Mouse (Mus musculus) spleen, postnatal 4 days (tissue): ENCODE results near the gene Tapbpl.

Experiments used
- DNase-seq, 2 experiments: peaks; one replicate each; pipeline ENCODE4 v3.0.0; 2022; ENCODE audit warnings: low spot score in 2 of 2

The Tapbpl gene

GRCm38 (mm10) chr6:125239547-125239946, 7.9 kb upstream of the Tapbpl start:
- DNase-seq = no peak

DNA sequence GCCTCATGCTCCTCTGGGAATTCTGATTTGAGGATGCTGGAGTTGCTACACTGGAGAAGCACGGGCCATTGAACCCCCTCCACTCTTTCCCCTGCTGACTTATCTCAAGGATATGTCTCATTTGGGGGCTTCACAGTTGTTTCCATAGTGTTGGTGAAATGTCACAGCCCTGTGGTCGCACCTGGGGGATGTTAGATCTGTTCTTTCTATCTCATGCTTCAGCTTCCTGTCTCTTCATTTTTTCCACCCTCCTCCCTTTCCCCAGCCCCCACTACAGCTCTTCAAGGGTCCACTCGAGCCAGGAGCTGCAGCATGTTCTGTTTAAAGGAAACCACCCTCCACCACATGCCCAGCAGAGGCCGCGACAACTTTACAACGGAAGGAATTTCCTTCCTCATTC, 6.7 kb upstream of the Tapbpl start:
- no peak for DNase-seq

DNA sequence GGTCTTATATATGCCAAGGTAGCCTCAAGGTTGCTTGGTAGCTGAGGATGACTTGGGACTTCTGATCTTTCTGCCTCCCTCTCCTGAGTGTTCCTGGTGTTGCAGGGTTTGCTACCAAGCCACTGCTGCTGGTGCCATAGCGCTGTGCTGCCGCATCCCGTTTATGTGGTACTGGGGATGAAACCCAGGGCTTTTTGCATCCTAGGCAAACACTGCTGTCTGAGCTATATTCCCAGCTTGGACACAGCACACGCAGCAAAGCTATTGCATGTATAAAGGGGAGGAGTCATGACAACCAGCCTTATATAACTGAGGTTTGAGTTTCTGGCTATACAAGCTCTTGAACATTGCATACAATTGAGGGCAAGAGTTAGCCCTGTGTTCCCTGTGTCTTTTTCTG, 5.8 kb upstream of the Tapbpl start:
- no peak for DNase-seq

GRCm38 (mm10) chr6:125236782-125237181, 5.1 kb upstream of the Tapbpl start, which contains the start of gene Cd27:
Gene Cd27 (minus strand): TSS chr6:125237010.
- DNase-seq = peak in 1 of 2 experiments; percentile 61

- DNase-seq = no peak
Measured at GRCm38 (mm10) chr6:125236341-125236740, 4.7 kb upstream of the Tapbpl start.

DNA sequence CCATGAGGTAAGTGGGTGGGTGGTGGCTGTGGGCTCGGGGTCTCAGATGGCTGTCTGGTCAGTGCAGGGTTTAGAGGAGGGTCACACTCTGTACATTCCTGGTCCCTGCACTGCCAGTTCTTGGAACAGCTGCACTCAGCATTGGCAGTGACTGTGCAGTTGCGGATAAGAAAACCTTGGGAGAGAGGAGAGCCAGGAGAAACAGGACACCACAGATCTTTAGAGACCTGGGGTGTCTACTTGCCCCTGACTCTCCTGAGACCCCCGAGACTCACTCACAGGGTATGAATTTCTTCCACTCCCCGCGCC, 2.8 kb upstream of the Tapbpl start:
- no peak for DNase-seq

- no peak for DNase-seq
Measured at GRCm38 (mm10) chr6:125233816-125234519, 2.3 kb upstream of the Tapbpl start.

DNA sequence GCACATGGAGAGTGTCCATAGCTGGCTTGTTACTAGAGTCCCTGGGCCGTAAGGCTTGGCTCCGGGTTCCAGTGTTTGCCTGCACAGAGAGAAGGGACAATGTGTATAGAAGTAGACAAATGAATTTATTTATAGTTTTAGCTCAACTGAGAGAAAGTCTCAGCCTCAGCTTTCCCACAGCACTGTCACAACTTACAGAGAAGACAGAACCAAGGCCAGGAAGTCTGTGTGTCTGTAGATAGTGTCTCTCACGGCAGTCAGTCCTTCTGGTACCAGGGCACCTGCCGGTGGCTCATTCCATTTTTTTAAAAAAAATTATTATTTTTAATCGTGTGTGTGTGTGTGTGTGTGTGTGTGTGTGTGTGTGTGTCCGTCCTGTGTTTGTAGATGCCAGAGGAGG, 856 bp upstream of the Tapbpl start:
- DNase-seq = no peak

DNA sequence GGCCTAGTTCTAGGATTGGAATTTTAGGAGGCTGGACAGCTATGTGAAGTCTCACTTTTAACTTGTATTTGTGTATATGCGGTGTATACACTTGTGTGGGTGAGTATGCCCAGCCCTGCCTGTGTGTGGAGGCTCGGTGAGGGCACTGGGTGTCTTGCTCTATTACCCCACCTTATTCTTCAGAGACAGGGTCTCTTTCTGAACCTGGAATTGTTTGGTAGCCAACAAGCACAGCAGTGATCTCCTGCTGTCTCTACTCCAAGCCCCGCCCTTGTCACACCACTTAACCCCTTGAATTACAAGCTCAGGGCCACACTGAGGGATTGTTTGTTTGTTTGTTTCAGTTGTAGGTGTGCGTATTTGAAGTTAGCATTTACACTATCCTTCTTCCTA, 381 bp upstream of the Tapbpl start:
- DNase-seq = no peak

GRCm38 (mm10) chr6:125230571-125230970, 1.1 kb downstream of the Tapbpl start:
- DNase-seq = no peak

GRCm38 (mm10) chr6:125225518-125226115, 6.0 kb downstream of the Tapbpl start:
- DNase-seq = no peak

DNA sequence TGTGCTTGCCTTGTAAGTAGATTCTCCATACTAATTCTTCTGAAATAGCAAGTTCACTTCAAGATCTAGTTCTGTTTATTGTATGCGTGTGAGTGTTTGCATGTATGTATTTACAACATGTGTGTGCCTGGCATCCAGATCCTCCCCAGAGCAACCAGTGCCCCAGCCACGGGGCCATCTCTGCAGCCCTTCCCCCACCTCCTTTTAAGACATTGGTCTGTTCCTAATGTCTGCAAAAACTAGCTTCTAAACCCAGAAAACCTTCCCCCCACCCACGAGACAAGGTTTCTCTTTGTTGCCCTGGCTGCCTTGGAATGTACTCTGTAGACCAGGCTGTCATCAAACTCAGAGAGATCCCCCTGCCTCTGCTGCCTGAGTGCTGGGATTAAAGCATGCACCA, 9.1 kb downstream of the Tapbpl start:
- no peak for DNase-seq

DNA sequence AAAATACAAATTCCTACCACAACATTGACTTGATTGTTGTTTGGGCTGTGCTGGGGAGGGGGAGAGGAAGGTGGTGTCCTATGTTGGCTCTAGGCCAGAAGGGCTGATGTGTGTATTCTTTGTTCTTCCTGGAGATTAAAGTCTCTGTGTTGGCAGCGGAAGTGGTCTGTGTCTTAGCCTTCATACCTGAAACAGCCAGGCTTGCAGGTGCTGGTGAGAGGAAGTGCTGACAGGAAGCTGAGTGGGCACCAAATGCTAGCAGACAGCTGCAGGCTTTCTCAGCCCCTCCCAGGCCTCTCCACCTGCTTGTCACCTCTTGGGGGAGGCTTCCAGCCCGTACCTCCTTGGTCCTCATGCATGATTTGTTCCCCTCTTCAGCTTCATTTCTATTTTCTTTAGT, 9.5 kb downstream of the Tapbpl start:
- DNase-seq = peak; percentile 61 to 76

DNA sequence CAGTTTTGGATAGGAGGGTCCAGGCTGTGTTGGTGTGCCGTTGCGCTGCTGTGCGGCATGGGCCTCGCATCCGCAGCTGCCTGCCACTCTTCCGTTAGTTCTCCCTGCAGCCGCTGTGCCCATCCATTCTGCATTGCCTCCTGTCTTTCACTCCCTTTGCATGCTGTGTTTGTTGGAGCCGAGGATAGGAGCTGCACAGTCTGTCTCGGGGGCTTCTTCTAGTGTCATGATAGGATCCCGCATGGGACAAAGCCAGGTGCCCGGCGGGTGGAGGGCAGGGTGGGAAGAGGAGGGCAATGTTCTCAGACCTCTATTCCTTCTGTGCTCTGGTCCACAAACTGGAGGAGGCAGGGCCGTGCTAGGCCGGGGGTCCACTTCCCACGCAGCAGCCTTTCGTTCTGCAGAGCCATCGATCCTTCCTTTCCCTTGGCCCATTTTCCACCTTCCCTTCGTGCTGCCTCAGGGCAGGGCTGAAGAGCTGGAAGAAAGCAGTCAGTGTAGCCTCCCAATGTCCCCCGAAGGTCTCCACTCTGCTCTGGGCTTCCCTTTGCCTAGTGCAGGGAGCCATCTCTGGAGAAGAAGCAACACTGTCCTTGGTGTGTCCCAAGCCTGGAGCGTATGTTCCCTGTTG, 10.4 kb downstream of the Tapbpl start:
- no peak for DNase-seq

DNA sequence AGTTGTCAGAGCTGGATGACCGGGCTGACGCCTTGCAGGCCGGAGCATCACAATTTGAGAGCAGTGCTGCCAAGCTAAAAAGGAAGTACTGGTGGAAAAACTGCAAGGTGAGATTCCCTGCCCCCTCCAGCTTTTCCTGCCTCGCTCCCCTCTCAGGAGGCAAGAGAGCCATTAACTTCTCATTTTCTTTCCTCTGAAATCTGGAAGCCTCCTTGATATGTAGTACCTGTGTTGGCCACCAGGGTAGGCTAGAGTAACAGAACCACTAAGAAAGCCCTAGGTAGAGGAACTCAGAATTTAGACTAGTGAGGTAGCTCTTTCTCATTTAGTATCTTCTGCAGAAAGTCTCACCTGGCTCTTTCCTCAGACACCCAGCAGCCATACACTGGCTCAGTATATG, 12.7 kb downstream of the Tapbpl start:
- DNase-seq = peak; percentile 73 to 84

- DNase-seq = no peak
Measured at GRCm38 (mm10) chr6:125217899-125218298, 13.8 kb downstream of the Tapbpl start.

DNA sequence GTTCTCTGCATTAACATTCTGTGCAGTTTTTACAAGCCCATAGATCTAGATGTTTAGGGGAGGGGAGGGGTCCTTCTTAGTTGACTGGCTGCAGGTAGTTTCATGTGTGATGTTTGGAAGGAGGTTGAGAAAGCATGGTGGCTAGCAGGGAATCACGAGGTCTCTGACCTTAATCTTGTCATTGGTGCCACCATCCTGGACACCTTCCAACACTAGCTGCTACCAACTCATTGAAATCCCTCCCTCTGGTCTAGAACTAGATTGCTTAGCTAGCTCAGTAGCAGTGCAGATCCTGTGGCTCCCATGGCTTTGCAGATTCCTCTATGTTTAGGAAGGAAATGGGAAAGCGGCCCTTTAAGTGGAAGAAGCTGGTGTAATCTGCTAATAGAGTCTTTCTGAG, 14.8 kb downstream of the Tapbpl start:
- no peak for DNase-seq

- peak; percentile 91 to 94 for DNase-seq
Measured at GRCm38 (mm10) chr6:125215148-125215954, 16.3 kb downstream of the Tapbpl start, which contains the start of gene Vamp1. Gene Vamp1 (plus strand): TSS chr6:125215551.

DNA sequence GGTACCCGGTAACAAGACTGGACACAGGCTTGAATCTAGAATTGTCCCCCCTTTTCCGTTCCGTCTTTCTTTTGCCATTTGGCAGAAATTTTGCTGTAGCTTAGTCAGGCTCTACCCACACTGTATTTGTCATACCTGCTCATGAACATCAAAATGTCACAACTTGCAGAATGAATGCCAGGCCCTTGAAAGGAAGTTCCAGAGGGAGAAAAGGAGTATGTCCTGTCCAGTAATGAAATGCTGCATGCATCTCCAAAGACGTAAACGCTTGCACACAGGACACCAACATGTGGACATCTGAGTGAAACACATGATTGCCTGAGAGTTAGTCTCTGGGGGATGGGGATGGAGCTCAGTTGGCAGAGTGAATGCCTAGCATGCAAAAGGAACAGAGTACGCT, 17.9 kb downstream of the Tapbpl start:
- DNase-seq = no peak

DNA sequence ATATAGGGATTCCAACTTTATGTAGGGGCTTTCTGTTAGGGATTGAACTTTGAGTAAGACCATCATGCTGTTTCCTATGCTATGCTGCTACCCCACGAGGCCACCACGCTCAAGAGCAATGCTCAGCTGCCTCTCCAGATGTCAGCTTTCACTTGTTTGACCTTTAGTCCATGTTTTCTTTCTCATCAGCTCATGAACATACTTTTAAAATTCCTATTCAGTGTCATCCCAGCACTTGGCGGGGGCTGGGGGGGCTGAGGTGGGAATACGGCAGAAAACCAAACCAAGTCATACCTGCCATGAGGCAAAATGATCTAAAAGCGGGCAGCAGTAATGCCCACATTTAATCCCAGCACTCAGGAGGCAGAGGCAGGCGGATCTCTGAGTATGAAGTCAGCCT, 18.5 kb downstream of the Tapbpl start:
- no peak for DNase-seq

DNA sequence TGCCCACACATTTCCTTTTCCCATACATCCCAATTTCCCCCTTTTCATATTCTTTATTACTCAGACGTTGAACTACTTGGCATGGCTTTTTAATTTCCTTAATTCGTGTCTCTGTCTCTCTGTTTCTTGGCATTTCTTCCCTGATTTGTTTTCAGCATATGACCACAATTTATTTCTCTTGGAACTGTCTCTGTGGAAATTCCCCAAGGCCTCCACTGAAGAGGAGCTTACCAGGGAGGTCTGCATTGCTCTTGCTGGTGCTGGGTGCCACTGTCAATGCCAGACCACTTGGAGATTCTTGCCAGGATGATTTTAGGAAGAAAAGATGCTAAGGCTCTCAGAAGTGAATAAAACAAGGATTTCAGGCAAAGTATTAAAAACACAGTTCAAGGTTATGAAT, 19.0 kb downstream of the Tapbpl start:
- no peak for DNase-seq

- DNase-seq = no peak
Measured at GRCm38 (mm10) chr6:125210436-125210835, 21.2 kb downstream of the Tapbpl start.
